ENCODE assay signal across 25 mouse cellular contexts in the genomic region with DNA sequence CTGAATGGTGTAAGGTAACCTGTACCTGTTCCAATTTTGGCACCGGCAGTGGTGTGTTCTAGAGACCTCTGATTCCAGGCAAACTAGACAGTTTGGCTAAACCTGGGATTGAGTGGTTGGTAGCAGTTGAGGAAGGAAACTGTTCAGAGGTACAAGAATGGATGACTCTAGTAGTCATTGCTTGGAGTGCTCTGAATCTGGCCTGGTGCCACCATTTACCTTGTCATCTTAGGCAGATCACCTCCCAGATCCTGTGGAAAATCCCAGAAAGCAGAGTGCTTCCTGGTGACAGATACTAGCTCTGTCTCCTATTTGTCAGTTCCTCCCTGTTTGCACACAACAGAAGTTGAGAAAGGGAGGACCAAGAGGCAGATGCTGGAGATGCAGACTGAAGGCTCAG.
"Had no signal": no experiment of that assay in that cellular context is flagged by ENCODE, and none has a peak within 500 bp of the region (broad histone marks: within the 10 kb centered on the region; RNA-seq: fewer than 3 reads in every experiment).

No protein-coding gene starts in this region.

- H3K27ac ChIP-seq: gastrocnemius, adult 2 months; heart, embryonic 10.5 days; hindbrain, embryonic 10.5 days; hindbrain, embryonic 12.5 days; hindbrain, embryonic 14.5 days; intestine, embryonic 15.5 days; limb, embryonic 10.5 days; limb, embryonic 12.5 days; liver, embryonic 13.5 days; liver, embryonic 15.5 days had no signal

- H3K9ac ChIP-seq: heart, embryonic 12.5 days; hindbrain, embryonic 12.5 days; hindbrain, embryonic 14.5 days; intestine, embryonic 15.5 days; limb, embryonic 12.5 days; liver, embryonic 13.5 days; liver, embryonic 15.5 days; liver, postnatal 0 days had no signal

- H3K9me3 ChIP-seq: heart, embryonic 10.5 days; heart, embryonic 12.5 days; hindbrain, embryonic 10.5 days; hindbrain, embryonic 12.5 days; intestine, embryonic 15.5 days; limb, embryonic 10.5 days; limb, embryonic 12.5 days; liver, embryonic 13.5 days; liver, embryonic 15.5 days had no signal

- DNase-seq: gastrocnemius, adult 2 months; gastrocnemius, postnatal 10 days; gastrocnemius, postnatal 25 days; heart, adult 18-20 months; heart, postnatal 10 days; heart, postnatal 4 days; layer of hippocampus, adult 9-11 months; layer of hippocampus, postnatal 36 days; liver; liver, embryonic 13.5 days; liver, postnatal 0 days had no signal

- H3K36me3 ChIP-seq: intestine, embryonic 15.5 days had no signal

- H3K4me3 ChIP-seq: gastrocnemius, adult 2 months; heart, embryonic 10.5 days; heart, embryonic 12.5 days; hindbrain, embryonic 10.5 days; hindbrain, embryonic 12.5 days; intestine, embryonic 15.5 days; limb, embryonic 10.5 days; limb, embryonic 12.5 days; liver, embryonic 13.5 days; liver, embryonic 15.5 days had no signal

- H3K4me2 ChIP-seq: heart, embryonic 12.5 days; hindbrain, embryonic 12.5 days; hindbrain, embryonic 14.5 days; intestine, embryonic 15.5 days; limb, embryonic 12.5 days; liver, embryonic 11.5 days; liver, embryonic 13.5 days; liver, embryonic 15.5 days had no signal

- ATAC-seq: forebrain, embryonic 16.5 days; hindbrain, embryonic 16.5 days; inflammation-experienced regulatory T-cells, adult 6 months; intestine, embryonic 15.5 days; intestine, postnatal 0 days; liver, postnatal 0 days had no signal

- H3K27me3 ChIP-seq: heart, embryonic 12.5 days; hindbrain, embryonic 12.5 days; intestine, embryonic 15.5 days; limb, embryonic 12.5 days; liver, embryonic 13.5 days; liver, embryonic 15.5 days had no signal

- H3K4me1 ChIP-seq: intestine, embryonic 15.5 days had no signal
